Mouse (Mus musculus) liver, embryonic 11.5 days (tissue): Measurements from ENCODE around the gene Stk24. TPM values are rescaled to one million over a fixed set of nuclear protein-coding genes. Genes with fewer than 3 reads are reported as not detected.

ENCODE experiments used
- ATAC-seq: fragments of 200-750 bp; cut with Nextera tagmentation; replicated peaks from 2 replicates; pipeline ENCODE4 v1.8.0; 2017; ENCODE audit warnings: moderate number of reproducible peaks, mild to moderate bottlenecking, moderate TSS enrichment, moderate library complexity; ENCODE audit not compliant: low FRiP score
- DNase-seq: peaks from one replicate; pipeline ENCODE4 v3.0.0-alpha.2; 2017; ENCODE audit warnings: low spot score
- H3K27ac ChIP-seq: fragments of 300-500 bp; sonication (generic); 2 replicates; pipeline ENCODE4 v1.5.1; 2014; ENCODE audit warnings: mild to moderate bottlenecking, low read depth, low read length, control low read depth
- H3K27me3 ChIP-seq: fragments of 300-500 bp; sonication (generic); replicated peaks from 2 replicates; pipeline ENCODE4 v1.6.1; 2014; ENCODE audit warnings: low read length, mixed read lengths; ENCODE audit not compliant: control insufficient read depth, insufficient read depth
- H3K36me3 ChIP-seq: fragments of 300-500 bp; sonication (generic); 2 replicates; pipeline ENCODE4 v1.6.1; 2014; ENCODE audit warnings: mild to moderate bottlenecking, low read length, moderate library complexity, mixed read lengths; ENCODE audit not compliant: control insufficient read depth, insufficient read depth
- H3K4me1 ChIP-seq: fragments of 300-500 bp; sonication (generic); replicated peaks from 2 replicates; pipeline ENCODE4 v1.6.1; 2014; ENCODE audit warnings: low read length, mixed read lengths; ENCODE audit not compliant: control insufficient read depth, insufficient read depth
- H3K4me2 ChIP-seq: fragments of 300-500 bp; sonication (generic); 2 replicates; pipeline ENCODE4 v1.6.1; 2014; ENCODE audit warnings: mild to moderate bottlenecking, control low read depth, moderate library complexity
- H3K4me3 ChIP-seq: fragments of 300-500 bp; sonication (generic); 2 replicates; pipeline ENCODE4 v1.5.1; 2014; ENCODE audit warnings: low read depth, low read length, control low read depth
- H3K9ac ChIP-seq: fragments of 300-500 bp; sonication (generic); 2 replicates; pipeline ENCODE4 v1.6.1; 2014; ENCODE audit warnings: low read depth, low read length, control low read depth
- H3K9me3 ChIP-seq: fragments of 300-500 bp; sonication (generic); 2 replicates; pipeline ENCODE4 v1.6.1; 2016; ENCODE audit warnings: low read length, inconsistent platforms, mixed read lengths; ENCODE audit not compliant: control insufficient read depth
- WGBS: fragments of 180-500 bp; shearing (Covaris S2); extraction: QIAGEN DNeasy Blood & Tissue Kit; methylation state at CpG from one replicate; pipeline ENCODE4 v1.1.7; 2014; 5-methylcytosine and 5-hydroxymethylcytosine counted together
- polyA plus RNA-seq: library from polyadenylated mRNA; unstranded; fragments of >200 nt; fragmentation: Nextera tagmentation; extraction: Ambion mirVana; gene quantifications from 2 replicates; pipeline ENCODE4 v1.2.1, GENCODE M21; 2014

The Stk24 gene
- polyA plus RNA-seq, 1 experiment from 2014 or later: 51.3 TPM

DNA sequence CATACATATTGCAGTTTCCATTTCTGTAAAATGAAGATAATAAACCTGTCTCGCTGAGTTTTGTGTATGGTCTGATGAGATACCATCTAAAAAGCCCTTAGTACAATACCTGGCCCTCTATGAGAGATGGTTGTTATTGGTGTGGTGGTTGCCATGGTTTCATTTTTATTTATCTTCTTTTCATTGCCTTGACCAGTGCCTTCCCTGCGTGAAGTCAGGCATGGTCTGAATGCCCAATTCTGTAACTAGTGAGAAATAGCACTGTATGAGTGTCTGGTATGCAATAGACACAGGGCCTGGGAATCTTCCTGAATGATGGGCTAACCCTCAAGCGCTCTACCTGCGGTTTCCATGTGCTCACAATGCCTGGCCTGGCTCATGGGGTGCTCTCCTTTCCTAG lies 143.1 kb downstream of the Stk24 start:
- H3K36me3 ChIP-seq: no peaks in the 10 kb centered on the region; the same call in 1 of the 2 replicates
- no peak for ATAC-seq
- H3K4me2 ChIP-seq: no peak overlapping the region
- H3K27me3 ChIP-seq: no peaks in the 10 kb centered on the region
- H3K4me3 ChIP-seq: no peak overlapping the region
- no peaks in the 10 kb centered on the region for H3K4me1 ChIP-seq
- H3K9ac ChIP-seq: no peak overlapping the region
- 78% methylated on average over 4 of the region's 4 CpGs for WGBS
- H3K9me3 ChIP-seq: no peaks in the 10 kb centered on the region
- H3K27ac ChIP-seq: no peak overlapping the region
- DNase-seq: no peak

Other genes starting within 250 kb of the Stk24 start
- gene Slc15a1, start 125.2 kb upstream of the Stk24 start, polyA plus RNA-seq: 0.10 TPM in 1 of 2 replicates, not detected in the other